Mouse (Mus musculus) activated CD4-positive, CD25-positive, alpha-beta regulatory T cell, adult 4 months (primary cell): Measurements from ENCODE around the gene Barx1. TPM values are rescaled to one million over a fixed set of nuclear protein-coding genes. Genes with fewer than 3 reads are reported as not detected.

Source experiments
- ATAC-seq: one replicate; pipeline ENCODE4 v1.8.0; 2017
- polyA plus RNA-seq, 2 experiments: library from polyadenylated mRNA; unstranded; fragments of 100-300 nt; shearing (Covaris generic); gene quantifications; one replicate each; pipeline ENCODE4 v1.2.1; 2017

The Barx1 gene
- polyA plus RNA-seq = not detected

GRCm38 (mm10) chr13:48662431-48663143 is at the start of gene Barx1:
Gene Barx1 (plus strand): TSS chr13:48662998.
- no peak for ATAC-seq

- no peak for ATAC-seq
Observed at GRCm38 (mm10) chr13:48614525-48614924, 48.3 kb upstream of the Barx1 start.

GRCm38 (mm10) chr13:48617774-48618173 is 45.0 kb upstream of the Barx1 start:
- ATAC-seq = no peak

GRCm38 (mm10) chr13:48618890-48619289 is 43.9 kb upstream of the Barx1 start:
- no peak for ATAC-seq

GRCm38 (mm10) chr13:48624968-48625398 is 37.8 kb upstream of the Barx1 start:
- ATAC-seq = no peak

- ATAC-seq = peak; percentile 99
Observed at GRCm38 (mm10) chr13:48625433-48626184, 37.2 kb upstream of the Barx1 start, which contains the start of gene Ptpdc1. Gene Ptpdc1 (minus strand): TSS chr13:48625664.

GRCm38 (mm10) chr13:48631691-48632090 is 31.1 kb upstream of the Barx1 start:
- no peak for ATAC-seq

GRCm38 (mm10) chr13:48637706-48638105 is 25.1 kb upstream of the Barx1 start:
- no peak for ATAC-seq

- ATAC-seq = peak; percentile 59
Observed at GRCm38 (mm10) chr13:48639570-48639969, 23.2 kb upstream of the Barx1 start.

- no peak for ATAC-seq
Observed at GRCm38 (mm10) chr13:48643072-48643471, 19.7 kb upstream of the Barx1 start.

- ATAC-seq = no peak
Observed at GRCm38 (mm10) chr13:48643991-48644390, 18.8 kb upstream of the Barx1 start.

GRCm38 (mm10) chr13:48646696-48647095 is 16.1 kb upstream of the Barx1 start:
- ATAC-seq = no peak

GRCm38 (mm10) chr13:48650615-48651014 is 12.2 kb upstream of the Barx1 start:
- no peak for ATAC-seq

GRCm38 (mm10) chr13:48651132-48652065 is 11.4 kb upstream of the Barx1 start:
- no peak for ATAC-seq

- ATAC-seq = peak; percentile 36
Observed at GRCm38 (mm10) chr13:48653788-48654770, 8.7 kb upstream of the Barx1 start.

- no peak for ATAC-seq
Observed at GRCm38 (mm10) chr13:48655637-48656036, 7.2 kb upstream of the Barx1 start.

GRCm38 (mm10) chr13:48657791-48658190 is 5.0 kb upstream of the Barx1 start:
- ATAC-seq = no peak

- ATAC-seq = no peak
Observed at GRCm38 (mm10) chr13:48658588-48659253, 4.1 kb upstream of the Barx1 start.

- no peak for ATAC-seq
Observed at GRCm38 (mm10) chr13:48659254-48660220, 3.3 kb upstream of the Barx1 start.
